Mouse (Mus musculus): ENCODE results near the gene Klrb1a.

- TF ChIP-seq POLR2A (IDR thresholded peaks at IDR 0.05; ENCODE audit: insufficient read length, low read depth) (no peak), USF1 (IDR thresholded peaks at IDR 0.05; ENCODE audit: low read depth) (no peak), MYOD1 (IDR thresholded peaks at IDR 0.05; ENCODE audit: control insufficient read depth in 1 of 3, insufficient read length in 2 of 3, low read depth in 2 of 3) (no peak), E2F4 (IDR thresholded peaks at IDR 0.05; ENCODE audit: insufficient read depth) (no peak), MYOG (IDR thresholded peaks at IDR 0.05; ENCODE audit: control insufficient read depth in 1 of 3, insufficient read depth in 1 of 3, insufficient read length in 2 of 3, low read depth in 2 of 3) (no peak), TCF3 (IDR thresholded peaks at IDR 0.05; ENCODE audit: insufficient read length, low read depth) (no peak), TCF12 (IDR thresholded peaks at IDR 0.05; ENCODE audit: insufficient read depth, poor library complexity, severe bottlenecking) (no peak), POLR2AphosphoS2 (IDR thresholded peaks at IDR 0.05; ENCODE audit: insufficient read length, low read depth) (no peak)
Observed at GRCm38 (mm10) chr6:128662206-128662605, 38.9 kb upstream of the Klrb1a start, which contains the start of gene Clec2h.

Data from myocyte (in vitro differentiated cells).